Mouse (Mus musculus): ENCODE data around the gene D630045J12Rik.

DNA sequence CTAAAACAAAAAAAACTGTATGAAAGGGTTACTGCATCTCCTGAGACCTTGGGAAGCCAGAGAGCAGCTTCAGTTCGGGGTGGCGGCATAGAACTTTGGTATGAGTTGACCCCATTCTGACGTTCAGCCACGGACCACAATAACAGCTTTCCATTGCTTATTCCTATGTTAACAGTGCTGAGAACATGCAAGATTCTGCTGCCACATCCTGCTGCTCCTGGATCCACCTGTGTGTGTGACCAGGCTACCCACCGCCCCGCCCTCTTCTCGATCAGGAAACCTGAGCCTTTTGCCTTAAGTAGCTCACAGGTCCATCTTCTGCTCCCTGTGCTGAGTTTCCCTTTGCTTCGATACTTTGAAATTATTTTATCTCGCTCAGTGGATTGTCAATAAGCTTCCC, 147.9 kb downstream of the D630045J12Rik start:
- TF ChIP-seq CTCF (IDR thresholded peaks at IDR 0.05; ENCODE audit: control insufficient read depth, insufficient read depth, low read length) (no peak), POLR2A (IDR thresholded peaks at IDR 0.05; ENCODE audit: borderline replicate concordance, control insufficient read depth, low read depth, low read length) (no peak)
